Mouse (Mus musculus) CH12.LX (cell line): ENCODE results near the gene Angptl6. TPM values are rescaled to one million over a fixed set of nuclear protein-coding genes. Genes with fewer than 3 reads are reported as not detected.

ENCODE experiments used
- DNase-seq: peaks from one replicate; pipeline ENCODE4 v3.0.0-alpha.2; 2013; ENCODE audit errors: extremely low read depth
- H3K27ac ChIP-seq: 2 replicates; pipeline ENCODE4 v1.5.1; 2012; ENCODE audit warnings: low read depth, mild to moderate bottlenecking, control low read depth, moderate library complexity; ENCODE audit not compliant: insufficient read depth
- H3K27me3 ChIP-seq: replicated peaks from 2 replicates; pipeline ENCODE3; 2012; ENCODE audit warnings: inconsistent platforms
- H3K36me3 ChIP-seq, 2 experiments: replicated peaks in 1 of 2; 2 replicates each; pipeline versions ENCODE3 to v1.6.1; 2012; ENCODE audit warnings: inconsistent platforms in 1 of 2, low read length in 1 of 2, mild to moderate bottlenecking in 1 of 2, mixed read lengths in 1 of 2, moderate library complexity in 1 of 2; ENCODE audit not compliant: control insufficient read depth in 1 of 2, insufficient read depth in 1 of 2
- H3K4me1 ChIP-seq, 2 experiments: 2 replicates each; pipeline ENCODE4 v1.6.1; 2012; ENCODE audit warnings: inconsistent platforms in 1 of 2, moderate library complexity in 1 of 2; ENCODE audit not compliant: insufficient read depth in 2 of 2, control insufficient read depth in 1 of 2
- H3K4me2 ChIP-seq: 2 replicates; pipeline ENCODE4 v1.6.1; 2012; ENCODE audit warnings: low read depth, mild to moderate bottlenecking, control low read depth; ENCODE audit not compliant: poor library complexity, insufficient read depth, severe bottlenecking
- H3K4me3 ChIP-seq, 3 experiments: fragments of 150-350 bp in 1 of 3; sonication (generic) in 1 of 3; replicated peaks in 1 of 3; 2 replicates each; pipeline versions ENCODE3 to v1.5.1; 2011 to 2012; ENCODE audit warnings: low read depth in 2 of 3, low read length in 2 of 3, mild to moderate bottlenecking in 2 of 3, moderate library complexity in 2 of 3, control low read depth in 1 of 3, improper control_type of control experiment in 1 of 3, inconsistent platforms in 1 of 3, mixed read lengths in 1 of 3; ENCODE audit not compliant: poor library complexity in 1 of 3
- H3K79me2 ChIP-seq: replicated peaks from 2 replicates; pipeline ENCODE4 v1.6.1; 2012; ENCODE audit warnings: mild to moderate bottlenecking, moderate library complexity; ENCODE audit not compliant: control insufficient read depth, poor library complexity, insufficient read depth, severe bottlenecking; ENCODE audit errors: extremely low read depth
- H3K9ac ChIP-seq: 2 replicates; pipeline ENCODE4 v1.6.1; 2012; ENCODE audit warnings: low read depth, mild to moderate bottlenecking, control low read depth, moderate library complexity; ENCODE audit not compliant: insufficient read depth
- H3K9me3 ChIP-seq: replicated peaks from 2 replicates; pipeline ENCODE3; 2012; ENCODE audit warnings: low read length, inconsistent platforms, mixed read lengths
- CHD1 ChIP-seq: IDR thresholded peaks from 2 replicates; pipeline ENCODE4 v1.6.1; 2012; ENCODE audit warnings: low read depth, low read length, improper control_type of control experiment, inconsistent platforms
- CHD2 ChIP-seq: IDR thresholded peaks from 2 replicates; pipeline ENCODE4 v1.6.1; 2011; ENCODE audit warnings: low read length, improper control_type of control experiment
- CTCF ChIP-seq, 2 experiments: IDR thresholded peaks in 1 of 2; conservative IDR thresholded peaks in 1 of 2; 2 replicates each; pipeline ENCODE4 v1.5.1; 2011 to 2012; ENCODE audit warnings: low read depth in 2 of 2, low read length in 2 of 2, improper control_type of control experiment in 1 of 2, inconsistent platforms in 1 of 2, mild to moderate bottlenecking in 1 of 2, moderate library complexity in 1 of 2
- ELF1 ChIP-seq: IDR thresholded peaks from 2 replicates; pipeline ENCODE4 v1.6.1; 2014; ENCODE audit warnings: low read depth, mild to moderate bottlenecking, inconsistent platforms, low read length, improper control_type of control experiment
- ETS1 ChIP-seq: conservative IDR thresholded peaks from 2 replicates; pipeline ENCODE4 v1.6.1; 2012; ENCODE audit warnings: low read depth, mild to moderate bottlenecking, inconsistent platforms, low read length, improper control_type of control experiment, moderate library complexity
- GABPA ChIP-seq: IDR thresholded peaks from 2 replicates; pipeline ENCODE4 v1.6.1; 2012; ENCODE audit warnings: low read depth, low read length, improper control_type of control experiment, inconsistent platforms; ENCODE audit not compliant: insufficient replicate concordance
- HCFC1 ChIP-seq: IDR thresholded peaks from 2 replicates; pipeline ENCODE4 v1.6.1; 2012; ENCODE audit warnings: low read depth, mild to moderate bottlenecking, inconsistent platforms, low read length, improper control_type of control experiment
- JUN ChIP-seq: IDR thresholded peaks from 2 replicates; pipeline ENCODE4 v1.6.1; 2011; ENCODE audit warnings: low read depth, mild to moderate bottlenecking, low read length, improper control_type of control experiment, moderate library complexity; ENCODE audit not compliant: insufficient read depth
- MAX ChIP-seq: IDR thresholded peaks from 2 replicates; pipeline ENCODE4 v1.6.1; 2011; ENCODE audit warnings: low read length, improper control_type of control experiment
- MAZ ChIP-seq: IDR thresholded peaks from 2 replicates; pipeline ENCODE4 v1.6.1; 2012; ENCODE audit warnings: low read depth, mild to moderate bottlenecking, inconsistent platforms, low read length, improper control_type of control experiment, moderate library complexity
- MXI1 ChIP-seq: IDR thresholded peaks from 2 replicates; pipeline ENCODE4 v1.6.1; 2011; ENCODE audit warnings: mild to moderate bottlenecking, low read depth, low read length, improper control_type of control experiment
- MYC ChIP-seq: IDR thresholded peaks from 2 replicates; pipeline ENCODE4 v1.6.1; 2011; ENCODE audit warnings: low read depth, mild to moderate bottlenecking, improper control_type of control experiment, low read length
- NELFE ChIP-seq: IDR thresholded peaks from 2 replicates; pipeline ENCODE4 v1.6.1; 2011; ENCODE audit warnings: low read depth, low read length, improper control_type of control experiment
- POLR2A ChIP-seq: IDR thresholded peaks from 2 replicates; pipeline ENCODE4 v1.6.1; 2011; ENCODE audit warnings: low read depth, mild to moderate bottlenecking, improper control_type of control experiment, low read length
- RAD21 ChIP-seq: IDR thresholded peaks from 2 replicates; pipeline ENCODE4 v1.6.1; 2011; ENCODE audit warnings: low read depth, mild to moderate bottlenecking, low read length, improper control_type of control experiment, moderate library complexity
- USF1 ChIP-seq: IDR thresholded peaks from 2 replicates; pipeline ENCODE4 v1.6.1; 2014; ENCODE audit warnings: low read depth, mild to moderate bottlenecking, inconsistent platforms, low read length, improper control_type of control experiment
- ZKSCAN1 ChIP-seq: IDR thresholded peaks from 2 replicates; pipeline ENCODE4 v1.6.1; 2012; ENCODE audit warnings: low read depth, inconsistent platforms, low read length, improper control_type of control experiment, borderline replicate concordance
- ZMIZ1 ChIP-seq: IDR thresholded peaks from 2 replicates; pipeline ENCODE4 v1.6.1; 2012; ENCODE audit warnings: low read depth, mild to moderate bottlenecking, inconsistent platforms, low read length, improper control_type of control experiment
- dilution Hi-C: fragments of 300-500 bp; cut with MboI; formaldehyde crosslinking; loops from 2 replicates; pipeline ENCODE4 v1.14.3; 2020; ENCODE audit warnings: low sequenced_read_pairs; ENCODE audit not compliant: extremely low pct_unique_long_range_greater_than_20kb, extremely low pct_ligation_motif_present
- in situ Hi-C: fragments of 300-500 bp; cut with MboI; formaldehyde crosslinking; loops from 3 replicates; pipeline ENCODE4 v1.14.3; 2019; ENCODE audit warnings: low sequenced_read_pairs, low pct_ligation_motif_present, low pct_unique_long_range_greater_than_20kb, mixed read lengths
- polyA plus RNA-seq: library from polyadenylated mRNA; unstranded; fragments of >175 nt; gene quantifications from 2 replicates; pipeline ENCODE4 v1.2.1, GENCODE M21; 2012; ENCODE audit warnings: low read depth; ENCODE audit not compliant: insufficient read length
- total RNA-seq, 2 experiments: library from RNA; depleted of rRNA; stranded (reverse); fragments of 300-350 nt in 1 of 2; fragments of >200 nt in 1 of 2; gene quantifications; 2 replicates each; pipeline ENCODE4 v1.2.3; 2012 to 2014

The Angptl6 gene
- total and polyA plus RNA-seq, 3 experiments: 0.57 to 11.8 (median 2.0) TPM

DNA sequence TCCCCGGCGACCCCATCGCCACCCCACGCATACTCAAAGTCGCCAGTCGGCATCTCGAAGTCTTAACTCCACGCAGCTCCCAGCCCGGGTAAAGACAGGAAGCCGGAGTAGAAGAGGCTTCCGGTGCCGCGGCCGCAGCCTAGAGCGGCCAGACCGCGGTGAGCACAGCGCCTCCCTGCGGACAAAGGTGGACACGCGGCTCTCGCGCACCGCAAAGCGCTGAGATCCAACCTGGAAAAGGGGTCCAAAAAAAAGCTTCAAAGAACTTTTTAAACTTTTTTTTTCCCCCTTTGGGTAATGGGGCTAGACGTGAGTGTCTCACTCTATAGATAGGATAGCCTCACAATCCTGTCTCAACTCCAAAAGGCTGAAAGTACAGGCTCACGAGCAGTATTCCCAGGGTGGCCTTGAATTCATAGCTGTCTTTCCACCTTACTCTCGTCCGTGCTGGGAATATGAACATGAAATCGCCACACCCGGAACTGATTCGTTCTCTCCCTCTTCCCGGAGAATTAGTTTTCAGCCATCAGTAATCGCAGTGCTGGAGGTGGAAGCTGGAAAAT, 19.1 kb upstream of the Angptl6 start, which contains the start of gene Eif3g (continued):
- TF ChIP-seq USF1 (no peak), ELF1 (peak; percentile 84), ZKSCAN1 (no peak), CHD2 (no peak), HCFC1 (peak; percentile 93), CHD1 (no peak), ETS1 (no peak), CTCF (conservative IDR thresholded peaks at IDR 0.05 in 1 of 2, IDR thresholded peaks at IDR 0.05 in 1 of 2; ENCODE audit: low read depth in 2 of 2, low read length in 2 of 2) (peak; percentile 63 to 96), RAD21 (peak; percentile 13; the same call in 1 of the 2 replicates), NELFE (peak; percentile 80)

DNA sequence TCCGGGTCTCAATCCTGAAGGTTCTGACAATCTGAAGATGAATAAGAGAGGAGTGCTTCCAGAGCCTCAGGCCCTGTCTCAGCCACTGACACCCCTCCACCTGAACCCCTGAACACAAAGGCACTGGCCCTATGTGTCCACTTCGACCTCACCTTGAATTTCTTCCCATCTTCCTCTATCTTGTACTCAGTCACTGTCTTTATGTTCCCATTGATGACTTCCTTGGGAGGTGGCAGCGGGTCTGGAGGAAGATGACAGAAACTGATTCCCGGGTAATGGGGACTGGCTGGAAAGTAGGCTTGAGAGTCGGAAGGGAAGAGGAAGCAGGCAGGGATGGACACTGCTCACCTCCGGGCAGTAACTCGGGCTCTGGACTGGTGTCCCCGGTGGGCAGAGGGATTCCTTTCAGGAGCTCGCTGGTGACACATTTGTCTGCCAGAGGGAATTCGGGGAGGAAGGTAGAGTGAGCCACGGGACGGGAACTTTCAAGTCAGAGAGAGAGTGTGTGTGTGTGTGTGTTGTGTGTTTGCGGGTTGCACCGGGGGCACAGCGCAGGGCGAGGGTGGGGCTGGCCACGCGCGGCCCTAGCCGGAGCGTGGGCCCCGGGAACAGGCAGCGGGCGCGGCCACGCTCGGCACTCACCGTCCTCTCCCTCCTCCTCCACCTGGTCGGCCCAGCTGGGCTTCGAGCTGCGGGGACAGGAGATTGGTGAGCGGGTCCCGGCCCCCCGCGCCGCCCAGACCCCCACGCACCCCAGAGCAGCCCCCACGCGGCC, 18.4 kb upstream of the Angptl6 start:
- peaks cover 12 to 24% of the 10 kb centered on the region in 2 experiments for H3K4me1 ChIP-seq
- H3K9me3 ChIP-seq: no peaks in the 10 kb centered on the region
- no peak for TF ChIP-seq GABPA
- TF ChIP-seq CTCF (conservative IDR thresholded peaks at IDR 0.05 in 1 of 2, IDR thresholded peaks at IDR 0.05 in 1 of 2; ENCODE audit: low read depth in 2 of 2, low read length in 2 of 2): no peak
- TF ChIP-seq MYC: no peak
- no peak for TF ChIP-seq POLR2A
- no peak for TF ChIP-seq RAD21
- TF ChIP-seq ETS1: no peak
- TF ChIP-seq MXI1: no peak
- TF ChIP-seq ZMIZ1: no peak
- TF ChIP-seq JUN: no peak
- no peak for TF ChIP-seq MAX
- TF ChIP-seq CHD2: no peak
- no peak for TF ChIP-seq MAZ
- TF ChIP-seq NELFE: no peak
- TF ChIP-seq USF1: no peak
- no peak for TF ChIP-seq HCFC1
- no peaks in the 10 kb centered on the region for H3K27me3 ChIP-seq
- in situ Hi-C loops (no loop called here), dilution Hi-C loops (no loop called here)
- H3K27ac ChIP-seq: peak overlapping the region; percentile 32; the same call in 1 of the 2 replicates
- H3K36me3 ChIP-seq: peaks cover 38 to 48% of the 10 kb centered on the region in 2 experiments
- H3K4me3 ChIP-seq: peak overlapping the region; percentile 85 to 99 (median 97)
- peak overlapping the region; percentile 92 for H3K9ac ChIP-seq
- H3K79me2 ChIP-seq: peaks cover 30% of the 10 kb centered on the region
- H3K4me2 ChIP-seq: peak overlapping the region; percentile 85
- no peak for DNase-seq
